Mouse (Mus musculus) heart, adult 2 months (tissue): Measurements from ENCODE around the gene Gabrd. TPM values are rescaled to one million over a fixed set of nuclear protein-coding genes. Genes with fewer than 3 reads are reported as not detected.

Experiments
- DNase-seq, 2 experiments: peaks; one replicate each; pipeline ENCODE4 v3.0.0; 2021
- H3K27ac ChIP-seq: fragments of 200-600 bp; 2 replicates; pipeline ENCODE4 v1.8.1; 2022
- H3K27me3 ChIP-seq: fragments of 200-500 bp; 2 replicates; pipeline ENCODE4 v1.6.1; 2012; ENCODE audit warnings: mild to moderate bottlenecking, low read length, inconsistent platforms, mixed read lengths; ENCODE audit not compliant: control insufficient read depth, insufficient read depth
- H3K36me3 ChIP-seq: fragments of 200-500 bp; 2 replicates; pipeline ENCODE4 v1.6.1; 2012; ENCODE audit warnings: low read length, inconsistent platforms; ENCODE audit not compliant: control insufficient read depth, insufficient read depth
- H3K4me1 ChIP-seq: fragments of 200-500 bp; 2 replicates; pipeline ENCODE4 v1.6.1; 2011; ENCODE audit warnings: low read length; ENCODE audit not compliant: control insufficient read depth, insufficient read depth
- H3K4me3 ChIP-seq: fragments of 200-600 bp; 2 replicates; pipeline ENCODE4 v1.8.1; 2022
- H3K79me2 ChIP-seq: fragments of 200-500 bp; replicated peaks from 2 replicates; pipeline ENCODE4 v1.6.1; 2012; ENCODE audit warnings: mild to moderate bottlenecking, inconsistent platforms, low read length, moderate library complexity, mixed read lengths; ENCODE audit not compliant: control insufficient read depth, insufficient read depth
- H3K9ac ChIP-seq: fragments of 200-500 bp; 2 replicates; pipeline ENCODE4 v1.6.1; 2012; ENCODE audit warnings: low read depth, mild to moderate bottlenecking, control low read depth, inconsistent platforms, low read length, mixed read lengths
- CTCF ChIP-seq: fragments of 200-600 bp; IDR thresholded peaks from 2 replicates; pipeline ENCODE4 v1.8.1; 2022; ENCODE audit warnings: antibody characterized with exemption, mild to moderate bottlenecking, moderate library complexity
- EP300 ChIP-seq: fragments of 200-500 bp; IDR thresholded peaks from 2 replicates; pipeline ENCODE4 v1.6.1; 2011; ENCODE audit warnings: low read depth, low read length, control low read depth; ENCODE audit not compliant: insufficient read depth
- POLR2A ChIP-seq: fragments of 200-500 bp; IDR thresholded peaks from 2 replicates; pipeline ENCODE4 v1.6.1; 2011; ENCODE audit warnings: mild to moderate bottlenecking, low read depth, low read length, control low read depth; ENCODE audit not compliant: insufficient read depth
- WGBS: fragments of 180-500 bp; shearing (Covaris S2); methylation state at CpG from one replicate; pipeline ENCODE4 v1.1.7; 2018; 5-methylcytosine and 5-hydroxymethylcytosine counted together
- intact Hi-C: fragments of 180-260 bp; cut with DNase I; formaldehyde crosslinking; loops from one replicate; pipeline ENCODE4 v1.15.1; 2025
- polyA plus RNA-seq: library from polyadenylated mRNA; depleted of rRNA; stranded (reverse); fragments of >200 nt; gene quantifications from 2 replicates; pipeline ENCODE4 v1.2.3, GENCODE M21; 2012; rRNA removed
- total RNA-seq, 2 experiments: library from RNA; stranded (reverse); gene quantifications; 2 replicates each; pipeline ENCODE4 v1.2.3; 2021

The Gabrd gene
- total and polyA plus RNA-seq, 3 experiments = 0.06 TPM; not detected in 2

GRCm38 (mm10) chr4:155344299-155344600 lies 53.7 kb downstream of the Gabrd start:
- no peaks in the 10 kb centered on the region for H3K79me2 ChIP-seq
- WGBS = 60% methylated on average over 3 of the region's 3 CpGs
- H3K36me3 ChIP-seq = no peaks in the 10 kb centered on the region
- peaks cover 4% of the 10 kb centered on the region for H3K4me1 ChIP-seq
- no peak overlapping the region for H3K27ac ChIP-seq
- no peak for DNase-seq
- no peak for TF ChIP-seq CTCF
- no peak for TF ChIP-seq EP300
- no peak for TF ChIP-seq POLR2A
- intact Hi-C loops = no loop called here
- H3K9ac ChIP-seq = no peak overlapping the region
- H3K27me3 ChIP-seq = peaks cover 3% of the 10 kb centered on the region
- H3K4me3 ChIP-seq = no peak overlapping the region

GRCm38 (mm10) chr4:155343415-155344298 lies 54.3 kb downstream of the Gabrd start:
- intact Hi-C loops = no loop called here

GRCm38 (mm10) chr4:155336284-155337050 lies 61.4 kb downstream of the Gabrd start:
- no peak for TF ChIP-seq POLR2A
- no peak for TF ChIP-seq EP300
- TF ChIP-seq CTCF = no peak

More at GRCm38 (mm10) chr4:155343415-155344298, 54.3 kb downstream of the Gabrd start:
- DNase-seq = no peak
- Histone ChIP-seq H3K4me1 (peaks cover 4% of the 10 kb centered on the region), H3K4me3 (no peak overlapping the region), H3K79me2 (no peaks in the 10 kb centered on the region), H3K36me3 (no peaks in the 10 kb centered on the region), H3K9ac (no peak overlapping the region), H3K27ac (no peak overlapping the region), H3K27me3 (peaks cover 3% of the 10 kb centered on the region)
- 78% methylated on average over 14 of the region's 14 CpGs for WGBS
- TF ChIP-seq EP300 = no peak
- TF ChIP-seq CTCF = no peak
- no peak for TF ChIP-seq POLR2A

More at GRCm38 (mm10) chr4:155336284-155337050, 61.4 kb downstream of the Gabrd start:
- 86% methylated on average over 12 of the region's 12 CpGs for WGBS
- no peak overlapping the region for H3K4me3 ChIP-seq
- H3K9ac ChIP-seq = no peak overlapping the region
- no peaks in the 10 kb centered on the region for H3K36me3 ChIP-seq
- intact Hi-C loops = no loop called here
- H3K27ac ChIP-seq = no peak overlapping the region
- H3K79me2 ChIP-seq = no peaks in the 10 kb centered on the region
- no peaks in the 10 kb centered on the region for H3K27me3 ChIP-seq
- no peaks in the 10 kb centered on the region for H3K4me1 ChIP-seq
- DNase-seq = no peak

Other genes with a start within 250 kb of the Gabrd start
- gene Ski, start 175.5 kb downstream of the Gabrd start, total RNA-seq = 10 to 100 TPM; 56.7 to 56.8 TPM
- gene Ski, start 175.5 kb downstream of the Gabrd start, polyA plus RNA-seq = 34.9 and 46.0 TPM in 2 replicates
- 10 to 100 TPM; 14.4 to 16.7 TPM for gene Faap20, start 148.3 kb downstream of the Gabrd start, total RNA-seq
- 26.7 and 30.3 TPM in 2 replicates for gene Faap20, start 148.3 kb downstream of the Gabrd start, polyA plus RNA-seq
- gene Prkcz, start 36.8 kb downstream of the Gabrd start, total RNA-seq = 1 to 10 TPM; 2.3 to 2.6 TPM
- 1.5 and 2.3 TPM in 2 replicates for gene Prkcz, start 36.8 kb downstream of the Gabrd start, polyA plus RNA-seq
- under 1 TPM; 0.26 to 0.32 TPM for gene Cfap74, start 11.1 kb upstream of the Gabrd start, total RNA-seq
- 0.67 and 0.78 TPM in 2 replicates for gene Cfap74, start 11.1 kb upstream of the Gabrd start, polyA plus RNA-seq
- gene Tmem52, start 71.0 kb upstream of the Gabrd start, total RNA-seq = 10 to 100 TPM in 1 of 2 experiments, 1 to 10 TPM in 1; 7.0 to 11.2 TPM
- 2.1 and 4.8 TPM in 2 replicates for gene Tmem52, start 71.0 kb upstream of the Gabrd start, polyA plus RNA-seq
- gene Gnb1, start 93.2 kb upstream of the Gabrd start, total RNA-seq = 100 to 1,000 TPM; 147 to 151 TPM
- 257 and 332 TPM in 2 replicates for gene Gnb1, start 93.2 kb upstream of the Gabrd start, polyA plus RNA-seq
- 10 to 100 TPM; 28.4 to 33.2 TPM for gene Nadk, start 164.3 kb upstream of the Gabrd start, total RNA-seq
- 42.0 and 49.5 TPM in 2 replicates for gene Nadk, start 164.3 kb upstream of the Gabrd start, polyA plus RNA-seq
- gene Slc35e2, start 203.3 kb upstream of the Gabrd start, total RNA-seq = 1 to 10 TPM; 6.3 to 8.2 TPM
- gene Slc35e2, start 203.3 kb upstream of the Gabrd start, polyA plus RNA-seq = 4.1 and 7.2 TPM in 2 replicates
- 10 to 100 TPM; 29.3 to 30.2 TPM for gene Cdk11b, start 226.7 kb upstream of the Gabrd start, total RNA-seq
- gene Cdk11b, start 226.7 kb upstream of the Gabrd start, polyA plus RNA-seq = 17.4 and 20.5 TPM in 2 replicates
- gene Gm10563, start 247.3 kb upstream of the Gabrd start, total RNA-seq = not detected
- gene Gm10563, start 247.3 kb upstream of the Gabrd start, polyA plus RNA-seq = not detected in 2 replicates